Mouse (Mus musculus) heart, adult 2 months (tissue): Measurements from ENCODE around the gene Setd6.

ENCODE experiments used
- CTCF ChIP-seq: fragments of 200-600 bp; IDR thresholded peaks from 2 replicates; pipeline ENCODE4 v1.8.1; 2022; ENCODE audit warnings: antibody characterized with exemption, mild to moderate bottlenecking, moderate library complexity
- POLR2A ChIP-seq: fragments of 200-500 bp; IDR thresholded peaks from 2 replicates; pipeline ENCODE4 v1.6.1; 2011; ENCODE audit warnings: mild to moderate bottlenecking, low read depth, low read length, control low read depth; ENCODE audit not compliant: insufficient read depth

GRCm38 (mm10) chr8:95690929-95691541, 24.6 kb upstream of the Setd6 start:
- TF ChIP-seq CTCF (peak; percentile 51), POLR2A (no peak)
